Mouse (Mus musculus) kidney, embryonic 16.5 days (tissue): ENCODE data around the gene Nek7. TPM values are rescaled to one million over a fixed set of nuclear protein-coding genes. Genes with fewer than 3 reads are reported as not detected.
A peak's percentile ranks its signal among the peaks of the same experiment; 100 is the strongest.

Source experiments
- ATAC-seq: fragments of 200-750 bp; cut with Nextera tagmentation; 2 replicates; pipeline ENCODE4 v1.8.0; 2017; ENCODE audit warnings: moderate TSS enrichment; ENCODE audit not compliant: low FRiP score, low TSS enrichment
- H3K27ac ChIP-seq: fragments of 300-500 bp; sonication (generic); 2 replicates; pipeline ENCODE4 v1.5.1; 2014; ENCODE audit warnings: low read length
- H3K27me3 ChIP-seq: fragments of 300-500 bp; sonication (generic); 2 replicates; pipeline ENCODE4 v1.6.1; 2014; ENCODE audit warnings: low read length, control low read depth, mixed read lengths; ENCODE audit not compliant: insufficient read depth
- H3K36me3 ChIP-seq: fragments of 300-500 bp; sonication (generic); 2 replicates; pipeline ENCODE4 v1.6.1; 2014; ENCODE audit warnings: low read length, control low read depth, mixed read lengths; ENCODE audit not compliant: insufficient read depth
- H3K4me1 ChIP-seq: fragments of 300-500 bp; sonication (generic); 2 replicates; pipeline ENCODE4 v1.6.1; 2014; ENCODE audit warnings: low read length, control low read depth, mixed read lengths; ENCODE audit not compliant: insufficient read depth
- H3K4me2 ChIP-seq: fragments of 300-500 bp; sonication (generic); replicated peaks from 2 replicates; pipeline ENCODE4 v1.6.1; 2014; ENCODE audit warnings: low read depth, low read length
- H3K4me3 ChIP-seq: fragments of 300-500 bp; sonication (generic); 2 replicates; pipeline ENCODE4 v1.5.1; 2014; ENCODE audit warnings: mild to moderate bottlenecking, low read length
- H3K9ac ChIP-seq: fragments of 300-500 bp; sonication (generic); replicated peaks from 2 replicates; pipeline ENCODE4 v1.6.1; 2014; ENCODE audit warnings: low read length
- H3K9me3 ChIP-seq: fragments of 300-500 bp; sonication (generic); 2 replicates; pipeline ENCODE4 v1.6.1; 2016; ENCODE audit warnings: low read length, control low read depth
- WGBS: fragments of 180-500 bp; shearing (Covaris S2); extraction: QIAGEN DNeasy Blood & Tissue Kit; methylation state at CpG from one replicate; pipeline ENCODE4 v1.1.7; 2014; 5-methylcytosine and 5-hydroxymethylcytosine counted together
- polyA plus RNA-seq: library from polyadenylated mRNA; unstranded; fragments of >200 nt; fragmentation: Nextera tagmentation; extraction: Ambion mirVana; gene quantifications from 2 replicates; pipeline ENCODE4 v1.2.1, GENCODE M21; 2015

Gene Nek7
- polyA plus RNA-seq, 1 experiment from 2014 or later = 42.6 TPM

GRCm38 (mm10) chr1:138507446-138508043 is 112.4 kb downstream of the Nek7 start:
- peak overlapping the region; percentile 53; the same call in 1 of the 2 replicates for H3K27ac ChIP-seq
- WGBS = 58% methylated on average over 13 of the region's 13 CpGs
- no peak overlapping the region for H3K4me3 ChIP-seq
- H3K4me1 ChIP-seq = peaks cover 17% of the 10 kb centered on the region
- no peak overlapping the region for H3K9ac ChIP-seq
- ATAC-seq = peak; percentile 64
- H3K9me3 ChIP-seq = no peaks in the 10 kb centered on the region
- no peaks in the 10 kb centered on the region for H3K36me3 ChIP-seq
- H3K27me3 ChIP-seq = no peaks in the 10 kb centered on the region
- H3K4me2 ChIP-seq = no peak overlapping the region

DNA sequence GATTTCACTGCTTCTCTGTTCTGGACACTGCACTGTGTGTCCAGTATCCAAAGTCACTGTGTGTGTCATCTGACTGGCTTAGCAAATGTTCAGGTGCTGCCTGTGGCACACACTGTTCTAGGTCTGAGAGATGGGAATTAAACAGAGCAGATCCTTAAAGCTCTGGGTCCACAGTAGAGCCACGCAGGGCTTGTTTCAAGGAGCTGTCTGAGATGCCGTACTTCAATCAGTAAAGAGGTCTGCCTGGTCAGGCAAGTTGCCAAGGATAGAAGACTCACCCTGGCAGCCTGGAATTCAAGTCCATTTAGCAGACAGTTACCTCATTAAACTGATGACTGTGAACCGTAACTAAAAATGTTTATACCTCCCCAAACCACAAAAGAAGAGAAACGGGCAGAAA is 112.9 kb downstream of the Nek7 start:
- Histone ChIP-seq H3K36me3 (no peaks in the 10 kb centered on the region), H3K27ac (peak overlapping the region; percentile 53; the same call in 1 of the 2 replicates), H3K4me1 (peaks cover 17% of the 10 kb centered on the region), H3K9ac (0 out of 2 replicates have a peak overlapping the region, but pooled peaks have one; percentile 16), H3K9me3 (no peaks in the 10 kb centered on the region), H3K4me3 (no peak overlapping the region), H3K4me2 (no peak overlapping the region), H3K27me3 (no peaks in the 10 kb centered on the region)
- peak; percentile 76 for ATAC-seq
- WGBS = 25% methylated on average over 4 of the region's 4 CpGs

DNA sequence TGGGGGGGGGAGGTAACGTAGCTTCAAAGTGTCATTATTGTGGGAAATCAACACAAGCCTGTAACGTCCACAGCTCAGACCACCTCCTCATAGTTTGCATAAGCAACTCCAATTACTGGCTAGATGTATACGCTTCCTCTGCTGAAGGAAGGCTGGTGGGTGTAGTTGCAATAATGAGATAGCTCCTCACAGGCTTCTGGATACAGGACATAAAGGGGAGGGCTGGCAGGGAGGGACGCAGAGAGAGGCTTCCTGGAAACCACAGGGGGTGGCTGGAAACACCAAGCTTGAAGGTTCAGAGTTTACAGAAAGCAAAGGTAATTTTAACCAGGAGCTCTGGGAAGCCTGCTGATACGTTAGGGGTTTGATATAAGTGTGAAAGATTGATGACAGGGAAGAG is 115.7 kb downstream of the Nek7 start:
- Histone ChIP-seq H3K9ac (no peak overlapping the region), H3K36me3 (no peaks in the 10 kb centered on the region), H3K9me3 (no peaks in the 10 kb centered on the region), H3K4me3 (no peak overlapping the region), H3K27me3 (no peaks in the 10 kb centered on the region), H3K4me1 (peaks cover 21% of the 10 kb centered on the region), H3K4me2 (no peak overlapping the region), H3K27ac (no peak overlapping the region)
- WGBS = 58% methylated on average over 5 of the region's 5 CpGs
- ATAC-seq = no peak

GRCm38 (mm10) chr1:138500691-138501090 is 119.2 kb downstream of the Nek7 start:
- H3K4me3 ChIP-seq = no peak overlapping the region
- no peak overlapping the region for H3K27ac ChIP-seq
- H3K36me3 ChIP-seq = no peaks in the 10 kb centered on the region
- WGBS = 85% methylated on average over 6 of the region's 6 CpGs
- no peaks in the 10 kb centered on the region for H3K9me3 ChIP-seq
- no peak for ATAC-seq
- H3K4me1 ChIP-seq = peaks cover 4% of the 10 kb centered on the region
- no peaks in the 10 kb centered on the region for H3K27me3 ChIP-seq
- H3K9ac ChIP-seq = no peak overlapping the region
- H3K4me2 ChIP-seq = no peak overlapping the region

DNA sequence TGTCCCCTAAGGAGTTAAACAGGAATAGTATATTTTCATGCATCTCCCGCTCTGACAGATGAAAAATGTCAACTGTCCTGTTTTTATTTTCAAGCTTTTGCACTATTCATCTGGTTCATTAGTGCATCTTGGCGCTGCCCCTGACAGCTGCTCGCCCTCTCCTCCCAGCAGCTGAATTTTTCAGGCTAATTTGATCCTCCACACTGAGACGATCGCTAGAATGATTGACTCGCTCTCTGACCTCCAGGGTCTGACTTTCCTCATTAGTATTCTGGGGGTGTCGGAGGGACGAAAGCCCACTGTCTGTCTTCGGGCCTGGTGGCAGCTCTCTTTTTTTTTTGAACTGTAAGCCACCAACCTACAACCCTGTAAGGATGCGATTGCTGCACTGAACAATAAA is 119.8 kb downstream of the Nek7 start:
- H3K27me3 ChIP-seq = no peaks in the 10 kb centered on the region
- no peaks in the 10 kb centered on the region for H3K36me3 ChIP-seq
- 24% methylated on average over 10 of the region's 10 CpGs for WGBS
- no peak for ATAC-seq
- no peak overlapping the region for H3K27ac ChIP-seq
- no peaks in the 10 kb centered on the region for H3K9me3 ChIP-seq
- no peak overlapping the region for H3K4me2 ChIP-seq
- peaks cover 4% of the 10 kb centered on the region for H3K4me1 ChIP-seq
- no peak overlapping the region for H3K9ac ChIP-seq
- H3K4me3 ChIP-seq = no peak overlapping the region

DNA sequence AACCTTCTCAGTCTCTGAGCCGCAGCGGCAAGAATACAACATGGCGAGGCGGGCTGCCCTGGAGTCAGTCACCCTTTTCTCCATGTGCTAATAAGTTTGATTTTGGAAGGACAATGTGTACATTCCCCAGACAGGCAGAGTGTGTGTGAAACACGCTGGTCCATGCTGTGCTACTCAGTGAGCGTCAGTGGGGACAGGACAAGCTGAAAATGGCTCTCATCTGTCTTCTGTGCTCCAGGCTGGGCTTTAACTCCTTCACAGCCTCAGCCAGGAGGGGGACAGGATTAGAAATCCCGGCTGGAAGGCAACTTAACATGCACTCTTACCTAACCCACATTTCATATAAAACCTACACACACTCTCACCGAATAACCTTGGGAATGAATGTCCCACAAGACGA is 120.5 kb downstream of the Nek7 start:
- Histone ChIP-seq H3K4me3 (no peak overlapping the region), H3K36me3 (no peaks in the 10 kb centered on the region), H3K4me2 (no peak overlapping the region), H3K9me3 (no peaks in the 10 kb centered on the region), H3K27ac (no peak overlapping the region), H3K27me3 (no peaks in the 10 kb centered on the region), H3K4me1 (peaks cover 4% of the 10 kb centered on the region), H3K9ac (no peak overlapping the region)
- peak; percentile 61; the same call in 1 of the 2 replicates for ATAC-seq
- whole genome bisulfite sequencing = 55% methylated on average over 9 of the region's 9 CpGs

DNA sequence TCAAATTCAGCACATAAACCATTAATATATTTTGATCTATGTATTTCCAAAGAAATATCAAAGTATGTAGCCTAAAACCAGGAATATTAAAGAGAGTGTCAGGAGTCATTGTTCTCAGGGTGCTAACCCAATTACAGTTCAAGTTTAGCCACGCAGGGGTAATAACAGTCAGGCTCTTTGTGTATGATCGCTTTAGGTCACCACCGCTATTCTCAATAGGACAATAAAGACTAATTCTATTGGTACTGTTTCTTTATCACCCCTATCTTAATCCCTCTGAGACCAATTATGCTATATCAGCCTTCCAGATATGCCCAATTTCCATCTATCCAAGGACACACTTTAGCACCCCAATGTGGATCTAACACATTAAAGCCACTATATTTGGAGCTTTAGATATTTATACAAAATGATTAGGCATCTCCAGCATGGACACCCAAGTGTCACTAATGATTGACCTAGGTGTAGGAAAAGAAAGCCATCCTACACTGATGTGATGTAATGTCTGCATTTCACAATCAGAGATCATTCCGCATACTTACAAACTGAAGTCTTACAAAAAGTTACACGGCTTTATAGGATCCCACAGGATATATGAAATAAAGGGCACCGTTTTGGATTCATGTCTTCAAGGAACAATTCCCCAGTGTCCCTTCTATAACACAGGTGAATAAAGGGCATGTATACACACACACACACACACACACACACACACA is 128.4 kb downstream of the Nek7 start:
- H3K4me3 ChIP-seq = no peak overlapping the region
- no peak overlapping the region for H3K4me2 ChIP-seq
- no peaks in the 10 kb centered on the region for H3K4me1 ChIP-seq
- H3K36me3 ChIP-seq = 0 out of 2 replicates have a peak, but pooled peaks cover 4% of the 10 kb centered on the region
- 92% methylated on average over 6 of the region's 6 CpGs for WGBS
- H3K9me3 ChIP-seq = no peaks in the 10 kb centered on the region
- no peak overlapping the region for H3K27ac ChIP-seq
- H3K9ac ChIP-seq = no peak overlapping the region
- no peaks in the 10 kb centered on the region for H3K27me3 ChIP-seq
- ATAC-seq = no peak

DNA sequence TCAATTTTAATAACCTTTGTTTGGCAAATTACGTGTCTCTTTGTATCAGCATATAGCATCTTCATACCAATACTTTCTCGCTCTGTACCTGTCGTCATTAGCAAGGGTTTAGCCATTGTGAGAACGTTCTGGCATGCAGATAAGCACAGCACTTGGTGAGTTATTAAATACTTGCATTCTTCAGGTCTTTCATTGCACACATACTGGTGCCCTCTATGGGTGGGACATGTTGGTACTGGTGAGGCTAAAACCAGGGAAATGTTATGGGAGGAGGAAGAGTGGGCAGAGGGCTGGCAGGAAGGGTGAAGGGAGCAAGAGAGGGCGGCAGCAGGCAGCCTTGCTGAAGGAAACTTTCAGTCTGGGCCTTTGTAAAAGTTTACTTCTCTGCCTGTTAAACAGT is 132.4 kb downstream of the Nek7 start:
- Histone ChIP-seq H3K9me3 (no peaks in the 10 kb centered on the region), H3K27ac (no peak overlapping the region), H3K4me2 (no peak overlapping the region), H3K4me1 (no peaks in the 10 kb centered on the region), H3K27me3 (no peaks in the 10 kb centered on the region), H3K36me3 (peaks cover 5% of the 10 kb centered on the region; the same call in 1 of the 2 replicates), H3K9ac (no peak overlapping the region), H3K4me3 (no peak overlapping the region)
- 75% methylated on average over 5 of the region's 5 CpGs for WGBS
- ATAC-seq = peak; percentile 27; the same call in 1 of the 2 replicates

GRCm38 (mm10) chr1:138480694-138481093 is 139.2 kb downstream of the Nek7 start:
- Histone ChIP-seq H3K9me3 (peaks cover 6% of the 10 kb centered on the region; the same call in 1 of the 2 replicates), H3K36me3 (no peaks in the 10 kb centered on the region; the same call in 1 of the 2 replicates), H3K4me2 (no peak overlapping the region), H3K27me3 (no peaks in the 10 kb centered on the region), H3K9ac (no peak overlapping the region), H3K27ac (no peak overlapping the region), H3K4me3 (no peak overlapping the region), H3K4me1 (no peaks in the 10 kb centered on the region)
- WGBS = 86% methylated on average over 1 of the region's 1 CpGs
- no peak for ATAC-seq

GRCm38 (mm10) chr1:138465352-138465751 is 154.6 kb downstream of the Nek7 start:
- Histone ChIP-seq H3K9ac (no peak overlapping the region), H3K27ac (no peak overlapping the region), H3K4me3 (no peak overlapping the region), H3K36me3 (no peaks in the 10 kb centered on the region), H3K4me1 (no peaks in the 10 kb centered on the region), H3K4me2 (no peak overlapping the region), H3K27me3 (no peaks in the 10 kb centered on the region), H3K9me3 (no peaks in the 10 kb centered on the region)
- no peak for ATAC-seq
- WGBS = 86% methylated on average over 2 of the region's 2 CpGs
